Mouse (Mus musculus): ENCODE data around the gene Dcaf6. TPM values are rescaled to one million over a fixed set of nuclear protein-coding genes. Genes with fewer than 3 reads are reported as not detected.

Gene Dcaf6
- total and polyA plus RNA-seq, 3 experiments = 8.2 to 17.1 TPM; not detected in 1

- Histone ChIP-seq H3K27ac (ENCODE audit: control insufficient read depth, low read depth, low read length) (no peak overlapping the region), H3K79me2 (ENCODE audit: control insufficient read depth, insufficient read depth, low read length, poor library complexity) (no peaks in the 10 kb centered on the region), H3K36me3 (ENCODE audit: control insufficient read depth in 1 of 2, insufficient read depth in 2 of 2, low read length in 2 of 2) (no peaks in the 10 kb centered on the region), H3K9me3 (replicated peaks; ENCODE audit: insufficient read depth, low read length) (no peaks in the 10 kb centered on the region), H3K9ac (ENCODE audit: control insufficient read depth, low read depth, low read length, poor library complexity, severe bottlenecking) (no peak overlapping the region), H3K4me1 (ENCODE audit: control insufficient read depth in 1 of 2, insufficient read depth in 2 of 2, low read length in 2 of 2) (no peaks in the 10 kb centered on the region), H3K4me3 (ENCODE audit: control insufficient read depth in 1 of 2, insufficient read depth in 1 of 2, low read depth in 2 of 2, low read length in 2 of 2) (no peak overlapping the region), H3K27me3 (ENCODE audit: control insufficient read depth in 1 of 2, insufficient read depth in 2 of 2, low read length in 2 of 2) (peaks cover 0 to 2% of the 10 kb centered on the region in 2 experiments; a peak in 1 of 4 replicates)
- DNase-seq (ENCODE audit: low read depth, low spot score) = no peak
- TF ChIP-seq KAT2A (conservative IDR thresholded peaks at IDR 0.05; ENCODE audit: low read depth, low read length) (no peak), CTCF (IDR thresholded peaks at IDR 0.05 in 2 of 3, conservative IDR thresholded peaks at IDR 0.05 in 1 of 3; ENCODE audit: control insufficient read depth in 1 of 3, insufficient read depth in 1 of 3, low read depth in 2 of 3, low read length in 3 of 3, poor library complexity in 1 of 3, severe bottlenecking in 1 of 3) (no peak), ELF1 (IDR thresholded peaks at IDR 0.05; ENCODE audit: low read depth, low read length) (no peak), MAFK (IDR thresholded peaks at IDR 0.05; ENCODE audit: borderline replicate concordance, low read depth, low read length) (no peak), MXI1 (IDR thresholded peaks at IDR 0.05; ENCODE audit: low read depth, low read length) (no peak), POLR2A (IDR thresholded peaks at IDR 0.05; ENCODE audit: control insufficient read depth in 1 of 2, insufficient read depth in 1 of 2, low read depth in 1 of 2, low read length in 2 of 2, poor library complexity in 1 of 2) (no peak)
These were observed 158.7 kb downstream of the Dcaf6 start for GRCm38 (mm10) chr1:165301567-165301966.

- Histone ChIP-seq H3K36me3 (ENCODE audit: control insufficient read depth in 1 of 2, insufficient read depth in 2 of 2, low read length in 2 of 2) (no peaks in the 10 kb centered on the region), H3K27ac (ENCODE audit: control insufficient read depth, low read depth, low read length) (no peak overlapping the region), H3K4me3 (ENCODE audit: control insufficient read depth in 1 of 2, insufficient read depth in 1 of 2, low read depth in 2 of 2, low read length in 2 of 2) (no peak overlapping the region), H3K9ac (ENCODE audit: control insufficient read depth, low read depth, low read length, poor library complexity, severe bottlenecking) (no peak overlapping the region), H3K79me2 (ENCODE audit: control insufficient read depth, insufficient read depth, low read length, poor library complexity) (no peaks in the 10 kb centered on the region), H3K27me3 (ENCODE audit: control insufficient read depth in 1 of 2, insufficient read depth in 2 of 2, low read length in 2 of 2) (peaks cover 0 to 2% of the 10 kb centered on the region in 2 experiments; a peak in 1 of 4 replicates), H3K9me3 (replicated peaks; ENCODE audit: insufficient read depth, low read length) (no peaks in the 10 kb centered on the region), H3K4me1 (ENCODE audit: control insufficient read depth in 1 of 2, insufficient read depth in 2 of 2, low read length in 2 of 2) (no peaks in the 10 kb centered on the region)
- DNase-seq (ENCODE audit: low read depth, low spot score) = no peak
- no peak for TF ChIP-seq RCOR1 (IDR thresholded peaks at IDR 0.05; ENCODE audit: low read depth, low read length)
- TF ChIP-seq CHD2 (IDR thresholded peaks at IDR 0.05; ENCODE audit: low read length) = no peak
- TF ChIP-seq ELF1 (IDR thresholded peaks at IDR 0.05; ENCODE audit: low read depth, low read length) = no peak
- no peak for TF ChIP-seq MAFK (IDR thresholded peaks at IDR 0.05; ENCODE audit: borderline replicate concordance, low read depth, low read length)
- no peak for TF ChIP-seq ZMIZ1 (IDR thresholded peaks at IDR 0.05; ENCODE audit: low read depth, low read length)
- no peak for TF ChIP-seq ZC3H11A (IDR thresholded peaks at IDR 0.05; ENCODE audit: low read depth, low read length)
- TF ChIP-seq MEF2A (IDR thresholded peaks at IDR 0.05; ENCODE audit: extremely low read depth, insufficient replicate concordance, low read depth, low read length, poor library complexity, severe bottlenecking) = no peak
- TF ChIP-seq POLR2AphosphoS2 (IDR thresholded peaks at IDR 0.05; ENCODE audit: low read length) = no peak
- no peak for TF ChIP-seq ZKSCAN1 (IDR thresholded peaks at IDR 0.05; ENCODE audit: low read depth, low read length)
- no peak for TF ChIP-seq RAD21 (IDR thresholded peaks at IDR 0.05; ENCODE audit: low read depth, low read length)
- no peak for TF ChIP-seq POLR2A (IDR thresholded peaks at IDR 0.05; ENCODE audit: control insufficient read depth in 1 of 2, insufficient read depth in 1 of 2, low read depth in 1 of 2, low read length in 2 of 2, poor library complexity in 1 of 2)
- TF ChIP-seq SMC3 (IDR thresholded peaks at IDR 0.05; ENCODE audit: low read depth, low read length) = no peak
- no peak for TF ChIP-seq TAL1 (IDR thresholded peaks at IDR 0.05; ENCODE audit: low read length)
- TF ChIP-seq CTCF (IDR thresholded peaks at IDR 0.05 in 2 of 3, conservative IDR thresholded peaks at IDR 0.05 in 1 of 3; ENCODE audit: control insufficient read depth in 1 of 3, insufficient read depth in 1 of 3, low read depth in 2 of 3, low read length in 3 of 3, poor library complexity in 1 of 3, severe bottlenecking in 1 of 3) = no peak
- TF ChIP-seq KAT2A (conservative IDR thresholded peaks at IDR 0.05; ENCODE audit: low read depth, low read length) = no peak
- no peak for TF ChIP-seq UBTF (IDR thresholded peaks at IDR 0.05; ENCODE audit: borderline replicate concordance, insufficient read depth, low read depth, low read length)
- no peak for TF ChIP-seq POLR2AphosphoS5 (IDR thresholded peaks at IDR 0.05; ENCODE audit: borderline replicate concordance, low read depth, low read length)
These were observed 159.2 kb downstream of the Dcaf6 start for GRCm38 (mm10) chr1:165301108-165301507.
